In genomic region chr6:39805916-39806315, GRCm38 (mm10) we compare ENCODE assay signal across 14 mouse cellular contexts. TPM values are rescaled to one million over a fixed set of nuclear protein-coding genes. Genes with fewer than 3 reads are reported as not detected.
A peak's percentile ranks its signal among the peaks of the same experiment; 100 is the strongest.
DNase-seq lines count a peak whose midpoint lies in the region; ATAC-seq and TF ChIP-seq lines count a peak whose summit lies in the region.
"Had no signal": no experiment of that assay in that cellular context is flagged by ENCODE, and none has a peak within 500 bp of the region (broad histone marks: within the 10 kb centered on the region; RNA-seq: fewer than 3 reads in every experiment).

No protein-coding gene starts in this region.

- H3K4me2 ChIP-seq in hindbrain, embryonic 15.5 days = no peak overlapping the region
- H3K4me2 ChIP-seq in neural tube, embryonic 14.5 days (ENCODE audit: low read depth, low read length) = no peak overlapping the region
- H3K4me2 ChIP-seq: limb, embryonic 12.5 days had no signal

- no peak overlapping the region for H3K27ac ChIP-seq in left cerebral cortex, adult 2 months
- peak overlapping the region; percentile 63 for H3K27ac ChIP-seq in hindbrain, embryonic 15.5 days (replicated peaks)
- H3K27ac ChIP-seq in neural tube, embryonic 14.5 days (ENCODE audit: low read depth, low read length) = peak overlapping the region; percentile 24; the same call in 1 of the 2 replicates
- H3K27ac ChIP-seq: limb, embryonic 12.5 days; macrophage had no signal

- DNase-seq in left cerebral cortex, postnatal 4 days = peak; percentile 39
- no peak for DNase-seq in left cerebral cortex, adult 2 months (ENCODE audit: extremely low spot score in 1 of 2, low spot score in 2 of 2)
- DNase-seq in embryo, embryonic 11 days = peak; percentile 44
- no peak for DNase-seq in adrenal gland, postnatal 36 days
- no peak for DNase-seq in gastrocnemius, adult 18-20 months (ENCODE audit: low spot score)
- DNase-seq in gastrocnemius, postnatal 36 days = no peak
- DNase-seq: heart, adult 11 months; kidney, postnatal 25 days had no signal

- H3K4me3 ChIP-seq in left cerebral cortex, adult 2 months = no peak overlapping the region
- H3K4me3 ChIP-seq in hindbrain, embryonic 15.5 days = no peak overlapping the region
- no peak overlapping the region for H3K4me3 ChIP-seq in neural tube, embryonic 14.5 days (ENCODE audit: low read depth, low read length)
- H3K4me3 ChIP-seq: erythroblast, embryonic 14.5 days; limb, embryonic 12.5 days had no signal

- no peaks in the 10 kb centered on the region for H3K27me3 ChIP-seq in hindbrain, embryonic 15.5 days
- H3K27me3 ChIP-seq in neural tube, embryonic 14.5 days (ENCODE audit: control insufficient read depth, insufficient read depth, low read length) = no peaks in the 10 kb centered on the region
- H3K27me3 ChIP-seq: limb, embryonic 12.5 days had no signal

- no peaks in the 10 kb centered on the region for H3K9me3 ChIP-seq in hindbrain, embryonic 15.5 days
- H3K9me3 ChIP-seq in neural tube, embryonic 14.5 days (ENCODE audit: control insufficient read depth, low read length) = no peaks in the 10 kb centered on the region
- H3K9me3 ChIP-seq: limb, embryonic 12.5 days had no signal

- no peak for ATAC-seq in hindbrain, embryonic 15.5 days (ENCODE audit: low FRiP score, low read depth)
- peak; percentile 36; the same call in 1 of the 2 replicates for ATAC-seq in neural tube, embryonic 14.5 days (ENCODE audit: low read depth)
- ATAC-seq: intestine, postnatal 0 days had no signal

- H3K4me1 ChIP-seq in hindbrain, embryonic 15.5 days (replicated peaks) = peaks cover 13% of the 10 kb centered on the region
- peaks cover 4% of the 10 kb centered on the region; the same call in 1 of the 2 replicates for H3K4me1 ChIP-seq in neural tube, embryonic 14.5 days (ENCODE audit: control insufficient read depth, insufficient read depth, low read length)
- H3K4me1 ChIP-seq: limb, embryonic 12.5 days had no signal

- no peak for TF ChIP-seq CTCF in left cerebral cortex, adult 2 months (IDR thresholded peaks at IDR 0.05)

- H3K36me3 ChIP-seq in hindbrain, embryonic 15.5 days = peaks cover 6% of the 10 kb centered on the region
- H3K36me3 ChIP-seq in neural tube, embryonic 14.5 days (ENCODE audit: control insufficient read depth, insufficient read depth, low read length) = no peaks in the 10 kb centered on the region

- WGBS in hindbrain, embryonic 15.5 days = 22% methylated on average over 3 of the region's 3 CpGs
- 15% methylated on average over 3 of the region's 3 CpGs for WGBS in neural tube, embryonic 14.5 days

- intact Hi-C loops in left cerebral cortex, postnatal 4 days (cut with DNase I) = no loop called here
- intact Hi-C loops in left cerebral cortex, adult 2 months (cut with DNase I) = no loop called here
- intact Hi-C loops in gastrocnemius, postnatal 36 days (cut with DNase I) = no loop called here

- no peak overlapping the region for H3K9ac ChIP-seq in hindbrain, embryonic 15.5 days
- no peak overlapping the region for H3K9ac ChIP-seq in neural tube, embryonic 14.5 days (replicated peaks; ENCODE audit: low read depth, low read length)
- H3K9ac ChIP-seq: limb, embryonic 12.5 days had no signal

RNA-seq across cellular contexts. Expression of gene Mrps33, which starts 4.9 kb away (rescaled TPM):
- total RNA-seq in left cerebral cortex, postnatal 4 days (2021) = 10 to 100 TPM; 81.4 to 95.0 TPM
- 100 to 1,000 TPM in 1 of 2 experiments, 10 to 100 TPM in 1; 91.5 to 104 TPM for total RNA-seq in left cerebral cortex, adult 2 months (2021)
- 182 and 184 TPM in 2 replicates for polyA plus RNA-seq in hindbrain, embryonic 15.5 days (2015; fragmentation: Nextera tagmentation; extraction: Ambion mirVana)
- polyA plus RNA-seq in neural tube, embryonic 14.5 days (2014; fragmentation: Nextera tagmentation; extraction: Ambion mirVana) = 182 and 206 TPM in 2 replicates
- 10 to 100 TPM; 71.1 to 84.6 TPM for total RNA-seq in adrenal gland, postnatal 36 days (2021)
- total RNA-seq in gastrocnemius, adult 18-20 months (2021) = 10 to 100 TPM; 50.8 to 55.1 TPM
- 10 to 100 TPM; 52.9 to 57.6 TPM for total RNA-seq in gastrocnemius, postnatal 36 days (2021)

Comparison
In these comparisons a context has a peak if more than half of its experiments do, and no peak if none do; other contexts are left out.
1. DNase-seq: peak in left cerebral cortex, postnatal 4 days (single experiment) and embryo, embryonic 11 days (single experiment); none in left cerebral cortex, adult 2 months (0 of 2), adrenal gland, postnatal 36 days (0 of 2), gastrocnemius, adult 18-20 months (single experiment) and gastrocnemius, postnatal 36 days (0 of 2).